28 mouse cellular contexts compared by ENCODE assay signal in the genomic region with DNA sequence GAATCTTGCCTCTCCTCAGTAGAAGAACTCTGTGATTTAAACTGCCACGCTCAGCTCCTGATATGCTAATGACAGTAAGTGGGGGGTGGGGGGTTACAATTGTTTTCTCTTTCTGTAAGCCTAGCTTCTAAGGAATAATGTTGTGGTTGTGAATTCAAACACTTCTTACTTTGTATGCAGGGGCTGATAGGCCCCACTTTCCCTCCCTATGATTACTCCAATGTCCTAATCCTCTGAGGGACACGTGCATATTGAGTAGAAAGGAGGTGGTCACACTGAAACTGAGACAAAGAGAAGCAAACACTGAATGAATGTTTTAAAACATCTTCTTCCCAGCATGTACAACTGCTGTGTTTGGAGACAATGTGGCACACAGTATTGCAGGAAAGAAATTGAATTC.
"Had no signal": no experiment of that assay in that cellular context is flagged by ENCODE, and none has a peak within 500 bp of the region (broad histone marks: within the 10 kb centered on the region; RNA-seq: fewer than 3 reads in every experiment).

No protein-coding gene starts in this region.

- H3K9ac ChIP-seq: limb, embryonic 12.5 days; limb, embryonic 13.5 days; limb, embryonic 15.5 days; liver, embryonic 12.5 days; liver, embryonic 13.5 days; liver, embryonic 14.5 days; liver, embryonic 15.5 days; liver, postnatal 0 days; lung, embryonic 14.5 days; lung, embryonic 15.5 days; midbrain, embryonic 15.5 days; neural tube, embryonic 12.5 days; neural tube, embryonic 13.5 days had no signal

- H3K36me3 ChIP-seq: limb, embryonic 10.5 days; limb, embryonic 12.5 days; limb, embryonic 13.5 days; limb, embryonic 15.5 days; liver, embryonic 12.5 days; liver, embryonic 13.5 days; liver, embryonic 15.5 days; lung, embryonic 15.5 days; midbrain, embryonic 15.5 days; neural tube, embryonic 12.5 days; neural tube, embryonic 13.5 days had no signal

- H3K4me2 ChIP-seq: limb, embryonic 12.5 days; limb, embryonic 13.5 days; limb, embryonic 15.5 days; liver, embryonic 11.5 days; liver, embryonic 12.5 days; liver, embryonic 13.5 days; liver, embryonic 15.5 days; lung, embryonic 14.5 days; lung, embryonic 15.5 days; midbrain, embryonic 15.5 days; neural tube, embryonic 12.5 days; neural tube, embryonic 13.5 days had no signal

- H3K4me1 ChIP-seq: limb, embryonic 10.5 days; limb, embryonic 12.5 days; limb, embryonic 13.5 days; limb, embryonic 15.5 days; liver, embryonic 12.5 days; liver, embryonic 13.5 days; liver, embryonic 15.5 days; lung, embryonic 15.5 days; megakaryocyte, embryonic 14.5 days; midbrain, embryonic 15.5 days; neural tube, embryonic 12.5 days; neural tube, embryonic 13.5 days had no signal

- DNase-seq: left cerebral cortex, postnatal 4 days; liver; liver, embryonic 13.5 days; liver, postnatal 0 days; lung, adult 18-20 months; lung, adult 2 months; lung, embryonic 14.5 days; lung, postnatal 10 days; lung, postnatal 14 days; lung, postnatal 36 days; lung, postnatal 4 days had no signal

- ATAC-seq: liver, embryonic 12.5 days; liver, postnatal 0 days; lung, postnatal 0 days; midbrain, embryonic 15.5 days had no signal

- H3K27ac ChIP-seq: left cerebral cortex, adult 2 months; limb, embryonic 10.5 days; limb, embryonic 12.5 days; limb, embryonic 13.5 days; limb, embryonic 15.5 days; liver, embryonic 12.5 days; liver, embryonic 13.5 days; liver, embryonic 14.5 days; liver, embryonic 15.5 days; lung, embryonic 15.5 days; macrophage; midbrain, embryonic 15.5 days; neural tube, embryonic 12.5 days; neural tube, embryonic 13.5 days had no signal

- H3K9me3 ChIP-seq: limb, embryonic 10.5 days; limb, embryonic 12.5 days; limb, embryonic 13.5 days; limb, embryonic 15.5 days; liver, embryonic 12.5 days; liver, embryonic 13.5 days; liver, embryonic 15.5 days; lung, embryonic 15.5 days; midbrain, embryonic 15.5 days; neural tube, embryonic 12.5 days; neural tube, embryonic 13.5 days had no signal

- H3K27me3 ChIP-seq: limb, embryonic 12.5 days; limb, embryonic 13.5 days; limb, embryonic 15.5 days; liver, embryonic 12.5 days; liver, embryonic 13.5 days; liver, embryonic 15.5 days; lung, embryonic 15.5 days; megakaryocyte, embryonic 14.5 days; midbrain, embryonic 15.5 days; neural tube, embryonic 12.5 days; neural tube, embryonic 13.5 days had no signal

- H3K4me3 ChIP-seq: left cerebral cortex, adult 2 months; limb, embryonic 10.5 days; limb, embryonic 12.5 days; limb, embryonic 13.5 days; limb, embryonic 15.5 days; liver, embryonic 12.5 days; liver, embryonic 13.5 days; liver, embryonic 15.5 days; lung, embryonic 15.5 days; megakaryocyte, embryonic 14.5 days; midbrain, embryonic 15.5 days; myocyte; neural tube, embryonic 12.5 days; neural tube, embryonic 13.5 days had no signal
